Mouse (Mus musculus) kidney, adult 11 months (tissue): ENCODE measurements at regions not wholly inside any gene's neighbourhood (a gene's known extent, or its start where the extent isn't known, plus 50 kb on each side); places are given as distances from the start of the nearest gene placed in this dataset.
A peak's percentile ranks its signal among the peaks of the same experiment; 100 is the strongest.

Experiments used
- DNase-seq: peaks from one replicate; pipeline ENCODE4 v3.0.0; 2022

- no peak for DNase-seq
Observed at GRCm38 (mm10) chr5:77481811-77482210, 74.0 kb upstream of the Igfbp7 start.

DNA sequence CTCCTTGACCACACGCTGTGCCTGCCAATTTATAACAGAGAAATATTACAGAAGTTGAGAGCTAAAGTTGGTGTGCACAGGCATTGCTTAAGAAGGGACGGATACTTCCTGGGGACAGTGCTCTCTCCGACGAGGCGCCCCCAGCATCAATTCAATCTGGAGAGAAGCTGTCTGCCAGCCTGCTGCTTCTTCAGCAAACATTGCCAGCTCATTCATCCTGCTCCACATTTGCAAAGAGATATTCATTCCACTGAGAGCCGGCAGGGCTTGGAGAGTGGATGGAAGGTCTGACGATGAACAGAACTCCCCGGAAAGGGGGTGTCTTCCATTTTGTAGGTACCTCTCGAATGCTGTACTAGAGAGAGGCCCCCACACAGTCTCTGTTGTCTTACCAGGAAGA lies 70.0 kb upstream of the Igfbp7 start:
- no peak for DNase-seq

DNA sequence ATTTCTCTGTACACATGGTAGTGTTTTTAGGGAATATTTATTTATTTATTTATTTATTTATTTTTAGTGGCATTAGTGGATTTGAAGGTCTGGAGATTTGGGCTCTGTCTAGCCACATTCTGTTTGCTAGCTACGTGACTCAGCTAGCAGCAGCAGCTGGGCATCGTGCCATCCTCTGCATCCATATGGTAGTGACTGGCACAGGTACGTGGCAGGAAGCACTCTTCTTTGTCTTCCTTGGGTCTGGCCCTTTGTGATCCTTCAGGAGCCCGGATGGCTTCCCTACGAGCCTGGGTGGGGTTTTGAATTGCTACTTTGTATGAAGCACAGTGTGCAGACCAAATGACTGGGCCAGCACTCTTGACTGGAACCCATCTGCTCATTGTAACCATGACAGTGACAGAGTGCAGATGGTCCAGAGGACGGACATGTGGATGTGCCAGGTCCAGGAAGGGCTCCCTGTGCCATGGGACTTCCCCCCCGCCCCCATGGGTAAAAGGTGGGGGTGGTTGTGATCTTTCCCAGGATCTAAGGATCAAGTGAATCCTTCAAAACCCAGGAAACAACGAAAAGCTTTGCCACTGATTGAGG lies 66.2 kb upstream of the Igfbp7 start:
- DNase-seq = no peak

- no peak for DNase-seq
Observed at GRCm38 (mm10) chr5:77469236-77469766, 61.5 kb upstream of the Igfbp7 start.

- peak; percentile 73 for DNase-seq
Observed at GRCm38 (mm10) chr5:77468467-77468866, 60.6 kb upstream of the Igfbp7 start.

DNA sequence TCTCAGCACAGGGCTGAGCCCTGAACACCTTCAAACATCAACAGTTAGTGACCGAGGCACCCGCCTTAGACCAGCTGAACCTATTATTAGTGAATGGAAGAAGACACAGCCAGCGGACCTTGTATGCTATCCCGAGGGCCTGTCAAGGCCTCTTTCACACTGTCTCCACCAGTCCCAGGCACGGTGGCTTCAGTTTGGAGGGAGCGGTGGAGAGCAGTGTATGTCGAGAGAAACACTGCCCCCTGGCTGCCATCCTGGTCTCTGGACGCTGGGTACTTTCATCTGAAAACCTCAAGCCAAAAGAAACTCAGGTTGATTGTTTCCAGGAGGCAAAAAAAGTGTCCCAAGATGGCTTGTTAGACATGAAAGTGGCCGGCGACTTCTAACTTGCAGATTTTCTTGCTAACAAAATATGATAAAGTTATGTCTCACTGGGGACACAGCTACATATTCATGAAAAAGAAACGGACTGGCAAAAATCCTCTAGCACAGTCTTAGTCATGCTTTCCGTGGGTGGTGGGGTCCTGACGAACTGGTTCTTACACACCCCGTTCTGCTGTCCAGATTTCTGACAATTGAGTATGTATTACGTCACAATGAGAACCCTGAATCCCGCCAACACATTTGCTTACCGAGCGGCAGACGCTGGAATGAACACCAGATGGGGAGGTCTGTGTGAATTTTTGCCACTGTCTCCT lies 57.2 kb upstream of the Igfbp7 start:
- peak; percentile 63 for DNase-seq

GRCm38 (mm10) chr5:77459896-77460717 lies 52.3 kb upstream of the Igfbp7 start:
- peak; percentile 88 for DNase-seq
